Mouse (Mus musculus) olfactory bulb, adult 2 months (tissue): ENCODE measurements around the gene Tas1r1. TPM values are rescaled to one million over a fixed set of nuclear protein-coding genes. Genes with fewer than 3 reads are reported as not detected.

ENCODE experiments used
- H3K27ac ChIP-seq: fragments of 200-500 bp; 2 replicates; pipeline ENCODE4 v1.5.1; 2012; ENCODE audit warnings: low read depth, low read length; ENCODE audit not compliant: insufficient read depth
- H3K4me1 ChIP-seq: fragments of 200-500 bp; 2 replicates; pipeline ENCODE4 v1.6.1; 2012; ENCODE audit warnings: low read length; ENCODE audit not compliant: control insufficient read depth, insufficient read depth
- H3K4me3 ChIP-seq: fragments of 200-500 bp; 2 replicates; pipeline ENCODE4 v1.5.1; 2012; ENCODE audit warnings: mild to moderate bottlenecking, low read depth, low read length, moderate library complexity; ENCODE audit not compliant: insufficient read depth
- CTCF ChIP-seq: fragments of 200-500 bp; IDR thresholded peaks from 2 replicates; pipeline ENCODE4 v1.5.1; 2012; ENCODE audit warnings: low read depth, mild to moderate bottlenecking, low read length, moderate library complexity; ENCODE audit not compliant: insufficient read depth
- POLR2A ChIP-seq: fragments of 200-500 bp; IDR thresholded peaks from 2 replicates; pipeline ENCODE4 v1.6.1; 2012; ENCODE audit warnings: mild to moderate bottlenecking, low read depth, low read length, moderate library complexity; ENCODE audit not compliant: insufficient read depth
- WGBS: fragments of 180-500 bp; shearing (Covaris S2); methylation state at CpG from one replicate; pipeline ENCODE4 v1.1.7; 2018; 5-methylcytosine and 5-hydroxymethylcytosine counted together
- polyA plus RNA-seq: library from polyadenylated mRNA; stranded (reverse); fragments of >200 nt; gene quantifications from 2 replicates; pipeline ENCODE4 v1.2.4, GENCODE M21; 2012; ENCODE audit warnings: low replicate concordance; ENCODE audit not compliant: missing spikeins, insufficient read depth, insufficient read length

Gene Tas1r1
- polyA plus RNA-seq, 1 experiment: not detected

- Histone ChIP-seq H3K4me3 (peak overlapping the region; percentile 78), H3K27ac (peak overlapping the region; percentile 73), H3K4me1 (peaks cover 40% of the 10 kb centered on the region)
- TF ChIP-seq POLR2A: no peak
- no peak for TF ChIP-seq CTCF
- WGBS: 3% methylated on average over 14 of the region's 14 CpGs
Measured at GRCm38 (mm10) chr4:152008148-152008500, 30.2 kb downstream of the Tas1r1 start.

- Histone ChIP-seq H3K27ac (peak overlapping the region; percentile 73; the same call in 1 of the 2 replicates), H3K4me3 (peak overlapping the region; percentile 78; the same call in 1 of the 2 replicates), H3K4me1 (peaks cover 36% of the 10 kb centered on the region)
- whole genome bisulfite sequencing: 11% methylated on average over 8 of the region's 8 CpGs
- TF ChIP-seq CTCF (no peak), POLR2A (no peak)
Measured at GRCm38 (mm10) chr4:152007481-152008147, 30.8 kb downstream of the Tas1r1 start.

DNA sequence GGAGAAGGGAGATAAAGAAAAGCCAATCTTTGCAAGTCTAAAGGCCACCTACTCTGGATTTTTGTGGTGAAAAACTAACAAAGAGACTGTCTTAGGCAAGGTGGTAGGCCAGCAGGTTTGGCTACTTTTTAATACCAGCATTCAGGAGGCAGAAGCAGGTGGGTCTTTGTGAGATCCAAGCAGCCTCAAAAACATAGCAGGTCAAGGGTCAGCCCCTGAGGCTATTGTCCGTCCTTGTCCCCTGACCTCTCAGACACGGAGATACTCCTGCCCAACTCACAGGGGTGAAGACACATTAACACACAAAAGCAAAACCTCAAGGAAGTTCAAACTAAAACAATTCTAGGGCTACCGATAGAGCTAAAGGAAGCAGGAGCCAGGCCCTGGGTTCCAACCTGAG, 31.6 kb downstream of the Tas1r1 start:
- H3K4me3 ChIP-seq: no peak overlapping the region
- TF ChIP-seq POLR2A: no peak
- no peak for TF ChIP-seq CTCF
- H3K4me1 ChIP-seq: peaks cover 29% of the 10 kb centered on the region
- 44% methylated on average over 3 of the region's 3 CpGs for WGBS
- peak overlapping the region; percentile 10; the same call in 1 of the 2 replicates for H3K27ac ChIP-seq

DNA sequence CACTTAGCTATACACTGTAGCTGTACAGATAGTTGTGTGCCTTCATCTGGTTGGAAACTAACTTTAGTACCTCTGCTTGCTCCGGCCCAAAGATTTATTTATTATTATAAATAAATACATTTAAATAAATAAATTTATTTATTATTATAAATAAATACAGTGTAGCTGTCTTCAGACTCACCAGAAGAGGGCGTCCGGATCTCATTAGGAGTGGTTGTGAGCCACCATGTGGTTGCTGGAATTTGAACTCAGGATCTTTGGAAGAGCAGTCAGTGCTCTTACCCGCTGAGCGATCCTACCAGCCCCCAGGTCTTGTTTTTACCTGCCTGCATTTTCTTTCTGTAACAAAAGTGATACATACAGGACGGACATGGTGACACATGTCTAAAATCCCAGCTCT, 32.2 kb downstream of the Tas1r1 start:
- no peak overlapping the region for H3K27ac ChIP-seq
- no peak overlapping the region for H3K4me3 ChIP-seq
- H3K4me1 ChIP-seq: peaks cover 25% of the 10 kb centered on the region
- 78% methylated on average over 6 of the region's 6 CpGs for WGBS
- TF ChIP-seq POLR2A: no peak
- TF ChIP-seq CTCF: no peak

- no peak for TF ChIP-seq POLR2A
- no peak for TF ChIP-seq CTCF
- WGBS: 90% methylated on average over 3 of the region's 3 CpGs
- H3K4me3 ChIP-seq: no peak overlapping the region
- peaks cover 9% of the 10 kb centered on the region for H3K4me1 ChIP-seq
- H3K27ac ChIP-seq: no peak overlapping the region
Measured at GRCm38 (mm10) chr4:152002063-152002462, 36.3 kb downstream of the Tas1r1 start.

- Histone ChIP-seq H3K4me1 (peaks cover 7% of the 10 kb centered on the region), H3K4me3 (no peak overlapping the region), H3K27ac (peak overlapping the region; percentile 53; the same call in 1 of the 2 replicates)
- TF ChIP-seq CTCF: no peak
- TF ChIP-seq POLR2A: no peak
- WGBS: 67% methylated on average over 4 of the region's 4 CpGs
Measured at GRCm38 (mm10) chr4:152001335-152001734, 37.0 kb downstream of the Tas1r1 start.

DNA sequence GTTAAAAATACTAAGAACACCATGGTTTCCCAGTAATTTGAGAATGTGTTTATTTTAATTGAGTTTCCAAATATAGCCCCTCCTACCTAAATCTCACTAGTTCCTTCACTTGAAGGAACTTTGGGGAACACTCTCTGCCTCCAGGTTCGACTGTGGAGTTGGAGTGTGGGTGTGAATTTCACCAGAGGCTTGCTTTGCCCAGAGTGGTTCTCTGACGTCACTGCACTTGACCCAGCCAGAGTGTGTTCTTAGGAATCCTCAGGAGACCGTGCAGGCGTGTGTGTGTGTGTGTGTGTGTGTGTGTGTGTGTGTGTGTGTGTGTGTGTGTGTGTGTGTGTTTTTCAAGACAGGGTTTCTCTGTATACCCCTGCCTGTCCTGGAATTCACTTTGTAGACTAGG, 37.5 kb downstream of the Tas1r1 start:
- TF ChIP-seq POLR2A (no peak), CTCF (no peak)
- 19% methylated on average over 4 of the region's 4 CpGs for WGBS
- Histone ChIP-seq H3K4me3 (no peak overlapping the region), H3K4me1 (peaks cover 7% of the 10 kb centered on the region), H3K27ac (peak overlapping the region; percentile 53; the same call in 1 of the 2 replicates)

DNA sequence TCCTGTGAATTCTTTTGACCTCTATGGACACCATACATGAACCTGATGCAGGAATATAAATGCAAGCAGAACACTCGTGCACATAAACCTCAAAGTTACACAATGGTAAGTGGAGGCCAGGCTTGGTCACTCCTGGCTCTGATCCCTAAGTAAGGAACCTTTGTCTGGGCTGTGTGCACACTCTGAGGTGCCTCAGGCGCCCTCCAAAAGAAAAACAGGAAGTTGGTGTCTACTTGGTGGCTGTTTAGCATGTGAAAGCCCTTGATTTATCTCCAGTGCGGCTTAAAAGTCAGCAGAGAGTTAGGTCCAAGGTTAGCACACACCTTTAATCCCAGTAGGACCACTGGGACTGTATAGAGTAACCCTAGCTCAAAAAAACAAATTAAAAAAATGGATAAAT, 38.9 kb downstream of the Tas1r1 start:
- TF ChIP-seq CTCF (no peak), POLR2A (no peak)
- WGBS: 88% methylated on average over 3 of the region's 3 CpGs
- H3K4me3 ChIP-seq: no peak overlapping the region
- no peak overlapping the region for H3K27ac ChIP-seq
- peaks cover 9% of the 10 kb centered on the region for H3K4me1 ChIP-seq

GRCm38 (mm10) chr4:151997701-151998100, 40.7 kb downstream of the Tas1r1 start:
- H3K4me3 ChIP-seq: no peak overlapping the region
- WGBS: 69% methylated on average over 3 of the region's 3 CpGs
- TF ChIP-seq CTCF (no peak), POLR2A (no peak)

More at GRCm38 (mm10) chr4:151997701-151998100, 40.7 kb downstream of the Tas1r1 start:
- Histone ChIP-seq H3K27ac (no peak overlapping the region), H3K4me1 (peaks cover 11% of the 10 kb centered on the region)
